Mouse (Mus musculus) MEL (cell line): ENCODE measurements around the gene Lsm2.

ENCODE experiments used
- CTCF ChIP-seq, 3 experiments: IDR thresholded peaks in 2 of 3; conservative IDR thresholded peaks in 1 of 3; 2 replicates each; pipeline ENCODE4 v1.5.1; 2011 to 2012; ENCODE audit warnings: low read length in 3 of 3, low read depth in 2 of 3, mild to moderate bottlenecking in 2 of 3, improper control_type of control experiment in 1 of 3, inconsistent platforms in 1 of 3, mixed read lengths in 1 of 3, moderate library complexity in 1 of 3; ENCODE audit not compliant: control insufficient read depth in 1 of 3, insufficient read depth in 1 of 3, poor library complexity in 1 of 3, severe bottlenecking in 1 of 3
- GABPA ChIP-seq: IDR thresholded peaks from 2 replicates; pipeline ENCODE4 v1.6.1; 2012; ENCODE audit warnings: low read depth, mild to moderate bottlenecking, inconsistent platforms, low read length, improper control_type of control experiment, moderate library complexity
- JUND ChIP-seq: IDR thresholded peaks from 2 replicates; pipeline ENCODE4 v1.6.1; 2011; ENCODE audit warnings: low read depth, mild to moderate bottlenecking, improper control_type of control experiment, low read length
- MAFK ChIP-seq: IDR thresholded peaks from 2 replicates; pipeline ENCODE4 v1.6.1; 2011; ENCODE audit warnings: low read depth, mild to moderate bottlenecking, low read length, improper control_type of control experiment, borderline replicate concordance
- POLR2A ChIP-seq, 2 experiments: IDR thresholded peaks; 2 replicates each; pipeline ENCODE4 v1.6.1; 2011 to 2012; ENCODE audit warnings: low read length in 2 of 2, mild to moderate bottlenecking in 2 of 2, control low read depth in 1 of 2, improper control_type of control experiment in 1 of 2, low read depth in 1 of 2, moderate library complexity in 1 of 2; ENCODE audit not compliant: control insufficient read depth in 1 of 2, insufficient read depth in 1 of 2, poor library complexity in 1 of 2
- RCOR1 ChIP-seq: IDR thresholded peaks from 2 replicates; pipeline ENCODE4 v1.6.1; 2012; ENCODE audit warnings: low read depth, mild to moderate bottlenecking, inconsistent platforms, low read length, improper control_type of control experiment
- TBP ChIP-seq: IDR thresholded peaks from 2 replicates; pipeline ENCODE4 v1.8.0; 2011; ENCODE audit warnings: low read depth, low read length, improper control_type of control experiment
- USF1 ChIP-seq: IDR thresholded peaks from 2 replicates; pipeline ENCODE4 v1.6.1; 2014; ENCODE audit warnings: low read depth, mild to moderate bottlenecking, inconsistent platforms, low read length, improper control_type of control experiment, moderate library complexity
- ZKSCAN1 ChIP-seq: IDR thresholded peaks from 2 replicates; pipeline ENCODE4 v1.6.1; 2012; ENCODE audit warnings: low read depth, mild to moderate bottlenecking, inconsistent platforms, low read length, improper control_type of control experiment, moderate library complexity
- ZNF384 ChIP-seq: IDR thresholded peaks from 2 replicates; pipeline ENCODE4 v1.6.1; 2012; ENCODE audit warnings: low read depth, mild to moderate bottlenecking, inconsistent platforms, low read length, improper control_type of control experiment

DNA sequence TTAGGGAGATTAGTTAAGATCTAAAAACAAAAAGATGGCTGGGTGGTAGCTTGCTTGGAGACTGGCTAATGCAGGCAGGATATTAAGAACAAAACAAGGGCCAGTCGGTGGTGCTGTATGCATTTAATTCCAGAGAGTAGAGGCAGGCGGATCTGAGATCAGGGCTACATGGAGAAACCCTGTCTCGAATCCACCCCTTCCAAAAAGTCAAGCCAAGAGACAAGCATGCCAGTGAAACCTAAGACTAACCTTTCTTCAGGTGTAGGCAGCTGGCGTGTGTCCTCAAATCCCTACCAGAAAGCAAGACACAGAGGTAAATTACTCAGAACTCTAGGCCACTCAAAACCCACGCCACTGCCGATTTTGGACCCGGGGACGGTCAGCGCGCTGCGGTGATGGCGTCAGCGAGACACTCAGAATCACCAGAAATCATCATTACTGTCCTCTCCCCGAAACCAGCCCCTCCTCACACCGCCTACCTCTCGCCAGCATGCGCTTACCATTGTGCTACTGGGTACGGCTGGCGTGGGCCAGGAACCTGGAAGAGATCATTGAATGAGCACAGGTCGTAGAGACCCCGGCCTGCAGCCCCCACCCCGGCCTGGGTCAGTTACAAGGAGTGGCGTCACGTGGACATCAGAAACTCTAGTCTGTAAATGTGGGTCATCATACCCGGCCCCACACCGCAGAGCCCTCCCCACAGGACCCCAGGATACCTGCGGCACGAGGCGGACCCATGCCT, 29.9 kb upstream of the Lsm2 start:
- TF ChIP-seq CTCF (IDR thresholded peaks at IDR 0.05 in 2 of 3, conservative IDR thresholded peaks at IDR 0.05 in 1 of 3; ENCODE audit: control insufficient read depth in 1 of 3, insufficient read depth in 1 of 3, low read depth in 2 of 3, low read length in 3 of 3, poor library complexity in 1 of 3, severe bottlenecking in 1 of 3) (no peak), ZNF384 (no peak), ZKSCAN1 (no peak), MAFK (no peak), USF1 (peak; percentile 50; the same call in 1 of the 2 replicates), RCOR1 (no peak), GABPA (no peak), POLR2A (IDR thresholded peaks at IDR 0.05; ENCODE audit: control insufficient read depth in 1 of 2, insufficient read depth in 1 of 2, low read depth in 1 of 2, low read length in 2 of 2, poor library complexity in 1 of 2) (no peak), TBP (no peak), JUND (no peak)
